Mouse (Mus musculus) midbrain, postnatal 0 days (tissue): ENCODE measurements at regions not wholly inside any gene's neighbourhood (a gene's known extent, or its start where the extent isn't known, plus 50 kb on each side); places are given as distances from the start of the nearest gene placed in this dataset.
A peak's percentile ranks its signal among the peaks of the same experiment; 100 is the strongest.

ENCODE experiments used
- ATAC-seq: fragments of 200-750 bp; cut with Nextera tagmentation; 2 replicates; pipeline ENCODE4 v1.8.0; 2017; ENCODE audit warnings: moderate number of reproducible peaks, mild to moderate bottlenecking, moderate TSS enrichment, moderate library complexity; ENCODE audit not compliant: low FRiP score
- DNase-seq: peaks from one replicate; pipeline ENCODE4 v3.0.0-alpha.2; 2015; ENCODE audit warnings: low spot score
- H3K27ac ChIP-seq: fragments of 300-500 bp; sonication (generic); 2 replicates; pipeline ENCODE4 v1.5.1; 2014; ENCODE audit warnings: low read depth, mild to moderate bottlenecking, low read length, mixed read lengths
- H3K27me3 ChIP-seq: fragments of 300-500 bp; sonication (generic); 2 replicates; pipeline ENCODE4 v1.6.1; 2014; ENCODE audit warnings: low read length, control low read depth, mixed read lengths; ENCODE audit not compliant: insufficient read depth
- H3K36me3 ChIP-seq: fragments of 300-500 bp; sonication (generic); 2 replicates; pipeline ENCODE4 v1.6.1; 2014; ENCODE audit warnings: low read length, control low read depth, mixed read lengths; ENCODE audit not compliant: insufficient read depth
- H3K4me1 ChIP-seq: fragments of 300-500 bp; sonication (generic); 2 replicates; pipeline ENCODE4 v1.6.1; 2014; ENCODE audit warnings: mild to moderate bottlenecking, control low read depth, antibody characterized with exemption, low read length, mixed read lengths; ENCODE audit not compliant: insufficient read depth
- H3K4me2 ChIP-seq: fragments of 300-500 bp; sonication (generic); 2 replicates; pipeline ENCODE4 v1.6.1; 2014; ENCODE audit warnings: low read depth, mild to moderate bottlenecking, low read length, mixed read lengths; ENCODE audit not compliant: poor library complexity, severe bottlenecking
- H3K4me3 ChIP-seq: fragments of 300-500 bp; sonication (generic); 2 replicates; pipeline ENCODE4 v1.5.1; 2014; ENCODE audit warnings: low read depth, mild to moderate bottlenecking, low read length, moderate library complexity
- H3K9ac ChIP-seq: fragments of 300-500 bp; sonication (generic); replicated peaks from 2 replicates; pipeline ENCODE4 v1.6.1; 2014; ENCODE audit warnings: mild to moderate bottlenecking, low read length, moderate library complexity, mixed read lengths; ENCODE audit not compliant: poor library complexity, severe bottlenecking
- H3K9me3 ChIP-seq: fragments of 300-500 bp; sonication (generic); 2 replicates; pipeline ENCODE4 v1.6.1; 2016; ENCODE audit warnings: low read length, control low read depth
- CTCF ChIP-seq: IDR thresholded peaks from 2 replicates; pipeline ENCODE4 v1.5.1; 2016; ENCODE audit warnings: antibody characterized with exemption, mild to moderate bottlenecking
- WGBS: fragments of 180-500 bp; shearing (Covaris S2); extraction: QIAGEN DNeasy Blood & Tissue Kit; methylation state at CpG from one replicate; pipeline ENCODE4 v1.1.7; 2014; 5-methylcytosine and 5-hydroxymethylcytosine counted together

DNA sequence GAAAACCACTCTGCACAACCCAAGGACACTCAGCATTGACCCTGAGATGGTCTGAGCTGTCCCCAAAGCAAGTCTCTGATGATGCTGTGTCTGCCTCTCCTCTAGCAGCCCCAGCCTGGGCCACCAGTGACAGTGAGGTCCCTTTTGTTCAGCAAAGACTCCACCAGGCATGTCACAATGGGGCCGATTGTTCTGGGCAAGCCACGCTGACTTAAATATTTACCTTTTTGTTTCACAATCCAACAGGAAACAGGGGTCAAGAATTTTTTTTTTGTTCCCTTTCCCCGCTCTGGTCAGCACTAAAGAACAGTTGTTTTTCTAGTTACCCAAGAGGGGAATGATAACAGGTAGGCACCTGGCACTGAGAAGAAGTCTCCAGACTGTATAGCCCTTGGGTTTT lies 72.4 kb upstream of the Errfi1 start:
- Histone ChIP-seq H3K27ac (no peak overlapping the region), H3K4me1 (no peaks in the 10 kb centered on the region), H3K4me2 (no peak overlapping the region), H3K9me3 (no peaks in the 10 kb centered on the region), H3K36me3 (no peaks in the 10 kb centered on the region), H3K27me3 (no peaks in the 10 kb centered on the region), H3K4me3 (no peak overlapping the region), H3K9ac (no peak overlapping the region)
- DNase-seq (no peak), ATAC-seq (no peak)
- no peak for TF ChIP-seq CTCF
- 55% methylated on average over 3 of the region's 3 CpGs for WGBS

- DNase-seq (no peak), ATAC-seq (no peak)
- no peaks in the 10 kb centered on the region for H3K4me1 ChIP-seq
- H3K9ac ChIP-seq, result no peak overlapping the region
- H3K4me2 ChIP-seq, result no peak overlapping the region
- 0 out of 2 replicates have a peak, but pooled peaks cover under 1% of the 10 kb centered on the region for H3K9me3 ChIP-seq
- WGBS, result 74% methylated on average over 5 of the region's 5 CpGs
- H3K27me3 ChIP-seq, result no peaks in the 10 kb centered on the region
- TF ChIP-seq CTCF, result no peak
- no peak overlapping the region for H3K4me3 ChIP-seq
- no peak overlapping the region for H3K27ac ChIP-seq
- no peaks in the 10 kb centered on the region for H3K36me3 ChIP-seq
Observed at GRCm38 (mm10) chr4:150779340-150779739, 74.4 kb upstream of the Errfi1 start.

DNA sequence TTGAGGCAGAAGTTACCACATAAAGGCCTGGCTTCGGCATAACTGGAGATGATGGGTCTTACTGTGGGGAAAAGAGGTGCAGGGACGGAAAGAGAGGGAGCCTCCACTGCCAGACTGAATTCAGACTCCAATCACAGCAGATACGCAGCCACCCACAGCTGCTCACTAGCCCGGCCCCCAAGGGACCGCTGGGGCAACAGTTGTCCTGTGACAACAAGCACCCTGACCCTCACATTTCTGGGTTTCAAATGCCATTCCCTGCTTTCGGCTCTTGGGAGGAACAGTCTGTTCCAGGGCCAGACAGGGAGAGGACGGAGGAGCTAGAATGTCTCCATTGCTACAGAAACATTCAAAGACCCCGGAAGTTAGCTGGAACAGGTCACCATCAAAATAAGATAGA lies 75.0 kb upstream of the Errfi1 start:
- no peak overlapping the region for H3K27ac ChIP-seq
- no peak overlapping the region for H3K4me2 ChIP-seq
- no peak for ATAC-seq
- H3K9ac ChIP-seq, result no peak overlapping the region
- 0 out of 2 replicates have a peak, but pooled peaks cover 4% of the 10 kb centered on the region for H3K9me3 ChIP-seq
- DNase-seq, result no peak
- no peaks in the 10 kb centered on the region for H3K36me3 ChIP-seq
- H3K4me1 ChIP-seq, result no peaks in the 10 kb centered on the region
- H3K27me3 ChIP-seq, result no peaks in the 10 kb centered on the region
- no peak overlapping the region for H3K4me3 ChIP-seq
- TF ChIP-seq CTCF, result no peak
- 69% methylated on average over 8 of the region's 8 CpGs for WGBS

- no peak overlapping the region for H3K27ac ChIP-seq
- no peak overlapping the region for H3K4me3 ChIP-seq
- H3K36me3 ChIP-seq, result no peaks in the 10 kb centered on the region
- 84% methylated on average over 24 of the region's 24 CpGs for WGBS
- no peak overlapping the region for H3K9ac ChIP-seq
- no peak overlapping the region for H3K4me2 ChIP-seq
- ATAC-seq, result no peak
- no peak for TF ChIP-seq CTCF
- H3K4me1 ChIP-seq, result no peaks in the 10 kb centered on the region
- no peak for DNase-seq
- 0 out of 2 replicates have a peak, but pooled peaks cover 4% of the 10 kb centered on the region for H3K9me3 ChIP-seq
- H3K27me3 ChIP-seq, result no peaks in the 10 kb centered on the region
Observed at GRCm38 (mm10) chr4:150775695-150776521, 77.8 kb upstream of the Errfi1 start.

DNA sequence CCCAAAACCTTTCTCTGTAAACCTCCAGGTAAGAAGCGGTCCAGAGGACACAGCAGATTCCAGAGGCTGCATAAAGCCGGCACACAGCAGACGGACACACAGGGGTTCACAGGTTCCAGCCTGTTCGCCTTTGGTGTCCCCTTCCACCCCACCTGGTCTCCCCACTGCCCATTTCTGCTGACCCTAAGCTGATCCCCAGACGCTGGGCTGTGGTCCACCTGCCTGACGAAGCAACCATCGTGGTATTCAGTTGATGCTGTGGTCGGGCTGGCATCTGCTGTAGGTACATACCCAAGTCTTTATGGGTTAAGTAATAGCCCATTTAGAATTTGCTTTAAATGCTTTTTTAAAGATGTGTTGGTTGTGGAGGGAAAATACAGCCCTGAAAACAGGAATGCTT lies 78.4 kb upstream of the Errfi1 start:
- WGBS, result 94% methylated on average over 8 of the region's 8 CpGs
- TF ChIP-seq CTCF, result no peak

DNA sequence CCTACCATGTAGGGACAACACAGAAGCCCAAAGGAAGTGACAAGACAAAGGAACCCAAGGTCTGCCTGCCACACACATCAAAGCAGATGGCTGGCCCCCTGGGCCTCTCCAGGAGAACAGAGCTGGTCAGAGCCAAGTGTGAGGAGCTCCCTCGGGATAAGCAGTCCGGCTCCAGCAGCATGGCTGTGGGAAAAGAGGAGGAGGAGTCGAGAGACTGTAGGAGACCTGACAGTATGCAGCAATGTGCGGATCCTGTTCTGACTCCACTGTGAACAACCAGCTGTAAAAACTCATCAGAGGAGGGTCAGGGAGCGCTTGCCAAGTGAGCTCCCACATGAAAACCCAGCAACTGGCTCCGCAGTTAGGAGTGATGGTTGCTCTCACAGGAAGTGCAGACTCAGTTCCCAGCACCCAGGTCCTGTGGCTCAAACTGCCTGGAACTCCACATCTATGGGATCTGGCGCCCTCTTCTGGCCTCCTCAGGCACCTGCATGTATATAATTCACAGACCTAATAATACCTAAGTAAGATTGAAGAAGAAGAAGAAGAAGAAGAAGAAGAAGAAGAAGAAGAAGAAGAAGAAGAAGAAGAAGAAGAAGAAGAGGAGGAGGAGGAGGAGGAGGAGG lies 79.3 kb upstream of the Errfi1 start:
- H3K27me3 ChIP-seq, result no peaks in the 10 kb centered on the region
- DNase-seq (no peak), ATAC-seq (no peak)
- no peak overlapping the region for H3K4me3 ChIP-seq
- H3K9ac ChIP-seq, result no peak overlapping the region
- H3K9me3 ChIP-seq, result 0 out of 2 replicates have a peak, but pooled peaks cover 4% of the 10 kb centered on the region
- H3K4me1 ChIP-seq, result no peaks in the 10 kb centered on the region
- no peaks in the 10 kb centered on the region for H3K36me3 ChIP-seq
- WGBS, result 87% methylated on average over 7 of the region's 7 CpGs
- TF ChIP-seq CTCF, result peak; percentile 30; the same call in 1 of the 2 replicates
- no peak overlapping the region for H3K4me2 ChIP-seq
- no peak overlapping the region for H3K27ac ChIP-seq

More for the DNA sequence above, 78.4 kb upstream of the Errfi1 start:
- DNase-seq, result no peak
- Histone ChIP-seq H3K9ac (no peak overlapping the region), H3K4me2 (no peak overlapping the region), H3K27ac (no peak overlapping the region), H3K9me3 (0 out of 2 replicates have a peak, but pooled peaks cover 4% of the 10 kb centered on the region), H3K4me3 (no peak overlapping the region), H3K36me3 (no peaks in the 10 kb centered on the region), H3K27me3 (no peaks in the 10 kb centered on the region), H3K4me1 (no peaks in the 10 kb centered on the region)
- no peak for ATAC-seq
